Mouse (Mus musculus): Measurements from ENCODE around the gene Atp5l. TPM values are rescaled to one million over a fixed set of nuclear protein-coding genes. Genes with fewer than 3 reads are reported as not detected.
"Not testable (repeated sequence)": the region's sequence is repeated elsewhere in the genome, so short reads cannot be mapped to it uniquely, and the experiment has no call there.

The Atp5l gene
- 490 and 523 TPM in 2 replicates for total RNA-seq (2015)
- 117 and 122 TPM in 2 replicates for total RNA-seq (2017)

DNA sequence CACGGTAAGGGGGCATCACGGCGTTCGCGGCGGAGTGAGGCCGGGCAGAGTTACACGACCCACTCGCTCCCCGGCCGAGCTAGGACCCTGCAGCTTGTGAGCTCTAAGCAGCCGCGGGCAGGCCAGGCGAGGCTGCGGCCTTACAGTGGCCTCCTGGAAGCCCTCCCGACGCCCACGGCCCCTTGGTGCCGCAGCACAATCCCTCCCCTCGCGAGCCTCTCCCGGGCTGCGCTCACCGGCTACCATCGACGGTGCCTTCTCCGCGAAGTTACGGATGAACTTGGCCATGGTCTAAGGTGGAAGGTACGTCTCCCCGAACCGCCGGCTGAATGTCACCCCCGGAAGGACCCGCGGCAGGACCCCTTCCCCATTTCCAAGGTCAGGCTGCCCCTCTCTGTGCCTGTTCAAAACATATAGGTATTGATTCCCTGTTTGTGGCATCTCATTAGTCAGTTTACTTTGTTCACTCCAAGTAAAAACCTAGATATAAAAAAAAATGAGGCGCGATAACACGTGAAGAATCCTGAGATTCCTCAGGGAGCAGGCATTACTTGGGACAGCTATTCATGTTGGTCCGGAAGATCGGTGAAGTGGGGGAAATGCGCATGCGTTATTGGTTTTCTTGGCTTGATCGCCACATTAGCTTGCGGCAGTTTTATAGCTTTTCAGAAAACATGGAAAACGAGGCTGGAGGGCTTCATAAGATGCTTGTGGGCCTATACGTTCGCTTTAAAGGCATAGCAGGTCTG lies at the start of gene Atp5l:
Gene Atp5l (minus strand): TSS at position 369 of the 749 bp plus-strand sequence.
- ATAC-seq (ENCODE audit: poor library complexity, severe bottlenecking) = peak; percentile 89

DNA sequence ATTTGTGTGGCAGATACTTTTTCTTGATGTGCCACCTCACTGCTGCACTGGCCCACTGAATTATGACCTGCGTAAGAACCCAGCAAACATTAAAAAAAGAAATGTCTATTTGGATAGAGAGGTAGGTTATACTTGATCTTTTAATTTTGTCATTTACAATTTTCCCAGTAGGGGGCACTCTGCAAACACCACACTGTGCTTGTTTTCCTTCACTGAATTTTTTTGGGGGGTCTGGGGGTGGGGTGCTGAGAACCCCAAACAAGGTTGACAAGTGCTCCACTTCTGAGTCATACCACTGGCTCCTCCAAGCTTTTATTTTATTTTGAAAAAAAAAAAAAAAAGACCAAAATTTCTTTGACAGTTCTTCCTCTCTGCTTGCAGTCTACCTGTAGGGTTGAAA lies 48.9 kb upstream of the Atp5l start:
- ATAC-seq (ENCODE audit: poor library complexity, severe bottlenecking) = no peak

DNA sequence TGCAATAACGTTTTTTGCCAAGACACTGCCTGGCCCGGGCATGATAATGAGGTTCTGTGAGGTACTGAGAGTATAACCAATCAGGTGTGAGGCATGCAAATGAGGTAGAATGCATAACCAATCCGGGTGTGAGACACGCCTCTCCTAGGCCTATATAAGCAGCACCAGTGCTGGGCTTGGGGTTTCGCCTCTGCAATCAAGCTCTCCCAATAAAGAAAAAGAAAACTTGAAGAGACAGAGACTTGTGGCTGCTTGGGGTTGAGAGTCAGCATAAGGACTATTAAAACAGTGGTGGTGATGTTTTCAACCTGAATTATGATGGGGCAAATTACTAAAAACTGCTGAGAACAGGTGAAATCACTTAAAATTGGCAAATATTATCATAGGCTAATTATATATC lies 47.2 kb upstream of the Atp5l start:
- not testable (repeated sequence) for ATAC-seq (ENCODE audit: poor library complexity, severe bottlenecking)

DNA sequence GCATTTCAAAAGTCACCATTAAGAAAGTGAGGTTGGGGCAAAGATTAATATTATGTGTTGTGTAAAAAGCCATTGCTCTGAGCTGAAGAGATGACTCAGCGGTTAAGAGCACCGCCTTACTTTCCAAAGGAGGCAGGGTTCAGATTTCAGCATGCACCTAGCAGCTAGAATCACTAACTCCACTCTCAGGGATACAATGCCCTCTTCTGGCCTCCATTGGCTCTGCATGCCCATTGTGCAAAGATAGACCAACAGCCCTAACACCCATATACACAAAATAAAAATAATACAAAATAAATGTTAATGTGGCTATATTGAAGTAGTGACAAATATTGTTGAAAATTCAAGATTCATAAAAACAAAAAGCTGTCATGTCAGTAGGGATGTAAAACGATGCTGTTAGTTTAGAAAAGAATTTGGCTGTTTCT lies 46.3 kb upstream of the Atp5l start:
- peak; percentile 77 for ATAC-seq (ENCODE audit: poor library complexity, severe bottlenecking)

DNA sequence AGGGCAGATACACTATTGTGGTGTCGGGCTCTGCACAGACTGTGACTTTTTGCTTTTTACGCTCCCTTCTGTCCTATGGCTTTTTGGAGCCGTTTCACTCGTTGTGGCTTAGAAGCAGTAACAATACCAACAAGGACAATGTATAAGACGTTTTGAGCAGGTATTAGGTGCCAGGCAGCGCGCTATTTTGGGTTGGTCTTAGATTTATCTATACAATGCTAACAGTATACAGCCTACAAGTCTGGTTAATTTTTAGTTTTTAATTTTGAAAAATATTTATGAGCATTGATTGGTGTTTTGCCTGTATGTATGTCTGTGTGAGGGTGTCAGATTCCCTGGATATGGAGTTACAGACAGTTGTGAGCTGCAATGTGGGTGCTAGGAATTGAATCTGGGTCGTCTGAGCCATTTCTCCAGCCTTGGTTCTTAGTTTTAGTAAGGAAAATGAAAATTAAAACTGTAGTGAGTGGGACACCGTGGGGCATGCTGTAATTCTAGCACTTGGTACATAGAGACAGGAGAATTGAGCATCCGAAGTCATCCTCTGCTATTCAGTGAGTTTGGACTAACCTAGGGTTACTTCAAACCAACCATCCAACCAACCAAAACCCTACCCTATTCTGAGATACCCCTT lies 45.4 kb upstream of the Atp5l start:
- no peak for ATAC-seq (ENCODE audit: poor library complexity, severe bottlenecking)

DNA sequence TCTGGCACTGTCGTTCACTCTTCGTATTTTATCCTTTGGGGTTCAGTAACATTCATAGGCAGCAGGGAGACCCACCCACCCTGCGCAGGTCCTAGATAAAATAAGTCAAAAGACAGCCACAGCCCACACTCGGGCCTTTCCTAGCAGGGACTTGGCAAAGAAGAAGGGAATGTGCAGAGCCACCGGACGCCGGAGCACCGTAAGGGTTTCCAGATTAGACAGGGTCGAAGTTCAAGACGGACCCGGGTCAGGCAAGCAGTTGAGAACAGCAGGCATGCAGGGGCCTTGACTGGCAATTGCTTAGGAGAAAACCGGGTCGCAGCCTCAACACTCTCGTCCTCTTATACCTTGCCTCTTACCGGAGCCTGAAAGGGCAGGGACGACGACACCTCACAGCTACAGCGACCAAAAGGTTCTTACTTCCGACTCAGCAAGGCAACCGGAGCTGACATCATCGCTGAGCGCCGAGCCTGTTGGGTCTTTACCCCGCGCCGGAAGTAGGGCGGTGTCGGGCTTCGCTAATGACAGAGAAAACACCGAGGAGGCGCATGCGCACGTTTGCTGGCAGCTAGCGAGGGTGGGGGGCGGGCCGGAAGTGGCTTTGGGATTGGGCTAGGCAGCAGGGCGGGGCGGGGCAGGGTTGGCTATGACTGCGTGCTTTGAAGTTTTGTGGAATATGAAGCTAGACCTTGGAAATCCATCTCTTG lies 44.7 kb upstream of the Atp5l start, which contains the start of gene Ube4a:
Gene Ube4a (minus strand): TSS at position 475 of the 707 bp plus-strand sequence.
- ATAC-seq (ENCODE audit: poor library complexity, severe bottlenecking) = peak; percentile 96

DNA sequence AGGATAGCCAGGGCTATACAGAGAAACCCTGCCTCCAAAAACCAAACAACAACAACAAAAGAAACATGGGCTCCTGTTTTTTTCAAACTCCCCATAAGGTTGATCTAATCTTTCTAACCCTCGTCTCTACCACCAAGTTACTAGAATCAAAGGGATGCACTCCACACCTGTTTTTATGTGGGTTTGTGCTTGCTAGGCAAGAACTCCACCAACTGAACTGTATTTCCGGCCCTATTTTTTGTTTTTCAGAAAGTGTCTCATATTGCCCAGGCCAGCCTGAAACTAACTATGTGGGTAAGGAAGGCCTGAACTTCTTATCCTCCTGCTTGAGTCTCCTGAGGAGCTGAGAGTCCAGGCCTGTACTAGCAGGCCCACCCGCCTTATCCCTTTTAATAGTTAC lies 33.9 kb upstream of the Atp5l start:
- ATAC-seq (ENCODE audit: poor library complexity, severe bottlenecking) = no peak

DNA sequence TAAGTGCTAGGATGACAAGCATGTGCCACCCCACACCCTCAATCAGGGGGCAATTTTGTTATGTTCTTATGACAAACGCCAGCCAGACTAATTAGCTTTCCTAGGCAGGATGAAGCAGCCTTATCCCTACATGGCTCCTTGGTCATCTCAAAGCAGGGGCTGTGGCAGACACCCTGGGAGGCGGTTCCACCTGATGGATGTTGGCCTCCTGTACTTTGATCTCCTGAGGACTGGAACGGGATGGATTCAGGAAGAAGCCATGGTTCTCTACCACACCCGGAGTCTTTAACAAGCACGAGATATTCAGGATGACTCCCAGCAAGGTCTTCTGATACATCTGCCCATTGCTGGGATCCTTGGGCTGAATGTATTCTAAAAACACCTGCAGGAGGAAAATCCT lies 27.3 kb upstream of the Atp5l start:
- no peak for ATAC-seq (ENCODE audit: poor library complexity, severe bottlenecking)

DNA sequence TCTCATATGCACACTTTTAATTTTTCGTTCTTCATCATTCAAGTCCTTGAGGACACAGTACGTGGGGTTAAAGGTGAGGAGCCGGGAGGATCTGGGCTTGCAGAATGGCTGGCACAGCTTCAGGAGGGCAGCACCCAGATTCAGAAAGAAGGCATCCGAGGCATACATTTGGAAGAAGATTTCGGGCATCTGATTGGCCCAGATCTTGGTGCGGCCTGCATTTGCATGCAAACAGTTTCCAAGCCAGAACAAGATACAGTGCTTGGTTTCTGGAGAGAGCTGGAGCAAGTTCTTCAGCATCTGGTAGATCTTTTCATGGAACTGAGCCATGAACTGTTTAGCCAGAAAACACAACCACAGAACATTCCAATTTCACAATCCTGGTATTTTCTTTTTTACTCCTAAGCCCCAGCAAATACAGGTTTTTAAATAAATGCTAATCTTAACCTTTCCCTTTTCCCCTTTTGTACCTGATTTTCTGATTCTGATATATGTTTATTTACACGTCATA lies 25.7 kb upstream of the Atp5l start:
- no peak for ATAC-seq (ENCODE audit: poor library complexity, severe bottlenecking)

DNA sequence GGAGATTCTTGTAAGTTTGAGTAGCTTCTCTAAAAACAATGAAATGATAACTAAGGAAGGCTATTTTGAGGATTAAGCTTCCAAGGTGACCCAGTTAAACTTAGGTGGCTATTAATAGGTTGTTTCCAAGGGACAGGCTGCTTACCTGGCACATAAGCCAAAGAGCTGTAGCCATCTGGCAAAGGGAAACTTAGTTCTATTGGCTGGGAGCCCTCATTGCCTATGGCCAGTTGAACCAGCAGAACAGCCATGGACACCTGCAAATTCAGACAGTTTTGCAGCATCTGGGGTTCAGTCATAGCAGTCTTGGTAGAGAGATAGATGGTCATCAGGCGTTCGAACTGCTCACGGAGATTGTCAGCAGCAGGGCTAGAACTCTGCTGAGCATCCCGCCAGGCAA lies 21.9 kb upstream of the Atp5l start:
- no peak for ATAC-seq (ENCODE audit: poor library complexity, severe bottlenecking)

DNA sequence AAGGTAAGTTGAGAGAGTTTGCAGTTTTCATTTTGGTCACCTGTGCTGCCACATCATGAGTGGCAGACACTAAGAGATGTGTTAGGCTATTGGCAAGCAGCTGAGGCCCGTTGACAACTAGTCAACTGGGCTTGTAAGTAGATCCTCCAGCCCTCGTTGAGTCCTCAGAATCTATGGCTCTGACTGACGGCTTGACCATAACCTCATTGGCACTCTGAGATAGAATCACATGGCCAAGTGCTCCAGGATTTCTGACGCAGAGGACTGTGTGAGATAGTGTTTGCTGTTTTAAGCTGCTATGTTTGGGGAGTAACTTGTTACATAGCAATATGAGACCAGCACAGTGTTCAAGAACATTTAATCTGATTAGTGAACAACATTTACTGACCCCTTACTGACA lies 21.2 kb upstream of the Atp5l start:
- no peak for ATAC-seq (ENCODE audit: poor library complexity, severe bottlenecking)

DNA sequence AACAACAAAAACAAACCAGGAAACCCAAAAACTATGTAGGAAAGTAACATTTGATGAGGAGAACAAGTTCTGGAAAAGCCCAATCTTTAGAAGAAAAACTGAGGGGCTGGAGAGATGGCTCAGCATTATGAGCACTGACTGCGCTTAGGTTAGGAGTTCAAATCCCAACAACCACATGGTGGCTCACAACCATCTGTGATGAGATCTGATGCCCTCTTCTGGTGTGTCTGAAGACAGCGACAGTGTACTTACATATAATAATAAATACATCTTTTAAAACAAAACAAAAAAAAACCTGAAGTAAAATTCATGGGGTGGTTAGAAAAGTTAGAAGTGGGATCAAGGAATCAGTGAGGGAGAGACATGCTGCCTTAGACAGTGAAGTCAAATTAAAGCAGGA lies 1.0 kb upstream of the Atp5l start:
- ATAC-seq (ENCODE audit: poor library complexity, severe bottlenecking) = no peak

DNA sequence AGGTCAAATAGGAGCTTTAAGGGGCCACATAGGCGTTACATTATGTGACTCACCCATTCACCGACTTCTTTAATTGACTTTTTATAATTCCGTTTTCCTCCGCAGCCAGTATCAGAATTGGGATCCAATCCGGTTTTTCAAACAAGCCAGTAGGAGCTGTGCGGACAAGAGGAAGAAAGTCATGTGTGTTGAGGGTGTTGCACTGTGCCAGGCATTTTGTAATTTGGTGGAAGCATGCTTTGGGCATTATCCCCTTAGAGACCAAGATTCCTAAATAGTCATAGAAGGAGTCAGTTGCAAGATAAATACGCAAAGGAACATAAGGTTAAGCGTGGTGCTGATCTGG lies 554 bp upstream of the Atp5l start:
- ATAC-seq (ENCODE audit: poor library complexity, severe bottlenecking) = peak; percentile 41

DNA sequence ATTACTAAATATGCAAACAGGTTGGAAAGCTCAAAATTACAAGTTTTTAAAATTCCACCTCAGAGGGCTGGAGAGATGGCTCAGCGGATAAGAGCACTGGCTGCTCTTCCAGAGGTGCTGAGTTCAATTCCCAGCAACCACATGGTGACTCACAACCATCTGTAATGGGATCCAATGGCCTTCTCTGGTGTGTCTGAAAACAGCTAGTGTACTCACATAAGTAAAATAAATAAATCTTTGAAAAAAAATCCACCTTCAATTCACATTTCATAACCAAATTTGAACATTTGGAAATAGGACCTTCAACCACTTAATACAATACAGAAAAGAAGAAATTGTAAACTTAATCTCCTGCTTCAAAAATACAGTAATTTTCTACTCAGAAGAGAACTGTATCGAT lies 936 bp downstream of the Atp5l start:
- ATAC-seq (ENCODE audit: poor library complexity, severe bottlenecking) = no peak

DNA sequence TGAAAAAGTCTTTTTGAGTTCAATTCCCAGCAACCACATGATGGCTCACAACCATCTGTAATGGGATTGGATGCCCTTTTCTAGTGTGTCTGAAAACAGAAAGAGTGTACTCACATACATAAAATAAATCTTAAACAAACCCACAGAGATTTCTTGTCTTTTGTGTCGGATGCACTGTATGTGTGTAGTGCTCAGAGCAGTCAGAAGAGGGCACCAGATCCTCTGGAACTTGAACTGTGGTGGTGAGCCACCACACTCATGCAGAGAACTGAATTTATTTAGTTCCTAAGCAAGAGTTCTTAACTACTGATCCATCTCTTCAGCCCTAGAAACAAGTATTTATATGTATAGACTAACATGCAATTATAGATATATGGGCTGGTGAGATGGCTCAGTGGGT lies 4.3 kb downstream of the Atp5l start:
- peak; percentile 48 for ATAC-seq (ENCODE audit: poor library complexity, severe bottlenecking)

DNA sequence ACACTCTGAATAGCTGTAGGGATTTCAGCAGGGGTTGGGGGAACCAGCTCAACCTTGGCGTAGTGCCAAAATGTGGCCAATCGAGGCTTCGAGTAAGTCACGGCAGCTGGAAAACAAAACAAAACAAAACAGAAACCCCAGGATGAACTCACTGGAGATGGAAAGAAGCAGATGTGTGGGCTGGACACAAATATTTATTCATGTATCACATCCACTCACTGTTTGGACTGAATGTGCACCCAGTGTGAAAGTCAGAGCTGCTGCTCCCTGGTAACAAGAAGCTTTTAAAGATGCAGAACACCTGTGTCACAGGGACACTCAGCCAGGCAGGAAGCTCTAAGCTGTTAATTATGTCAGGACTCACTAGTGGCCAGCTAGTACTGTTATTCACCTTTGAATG lies 5.8 kb downstream of the Atp5l start:
- no peak for ATAC-seq (ENCODE audit: poor library complexity, severe bottlenecking)

DNA sequence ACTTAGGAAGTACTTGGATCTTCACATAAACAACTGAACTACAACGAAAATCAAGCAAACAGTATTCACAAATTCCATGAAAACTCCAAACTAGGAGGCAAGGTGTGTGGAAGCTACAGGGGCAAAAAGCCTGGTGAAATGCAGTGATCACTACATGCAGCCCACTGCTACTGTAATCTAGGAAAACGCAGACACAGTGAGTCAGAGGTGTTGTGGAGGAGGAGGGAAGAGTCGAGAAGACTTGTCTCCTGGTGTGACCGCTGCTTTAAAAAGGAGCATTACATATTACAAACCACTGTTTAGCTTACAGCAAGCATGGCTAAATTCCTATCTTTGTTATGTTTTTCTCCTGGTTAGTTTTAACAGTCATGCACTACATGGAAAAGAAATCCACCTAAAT lies 9.2 kb downstream of the Atp5l start:
- no peak for ATAC-seq (ENCODE audit: poor library complexity, severe bottlenecking)

DNA sequence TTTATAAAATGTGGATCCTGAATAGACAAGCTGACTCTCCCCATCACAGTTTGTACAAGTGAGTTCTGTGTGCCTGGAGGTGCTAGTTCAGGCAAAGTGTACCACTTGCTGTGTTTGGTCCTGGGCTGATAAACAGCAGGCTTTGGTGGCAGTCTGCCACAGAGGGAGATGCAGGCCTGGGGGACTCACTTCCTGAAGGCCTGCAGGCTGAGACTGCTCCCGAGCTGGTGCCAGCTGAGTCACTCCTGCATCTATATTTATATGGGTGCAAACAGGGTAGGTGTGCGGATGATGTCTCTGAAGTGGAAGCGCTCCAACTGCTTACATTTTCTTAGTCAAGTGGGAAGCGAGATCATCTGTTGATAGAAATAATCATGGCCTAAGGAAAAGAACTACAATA lies 14.9 kb downstream of the Atp5l start:
- ATAC-seq (ENCODE audit: poor library complexity, severe bottlenecking) = no peak; the same call in 1 of the 2 replicates

DNA sequence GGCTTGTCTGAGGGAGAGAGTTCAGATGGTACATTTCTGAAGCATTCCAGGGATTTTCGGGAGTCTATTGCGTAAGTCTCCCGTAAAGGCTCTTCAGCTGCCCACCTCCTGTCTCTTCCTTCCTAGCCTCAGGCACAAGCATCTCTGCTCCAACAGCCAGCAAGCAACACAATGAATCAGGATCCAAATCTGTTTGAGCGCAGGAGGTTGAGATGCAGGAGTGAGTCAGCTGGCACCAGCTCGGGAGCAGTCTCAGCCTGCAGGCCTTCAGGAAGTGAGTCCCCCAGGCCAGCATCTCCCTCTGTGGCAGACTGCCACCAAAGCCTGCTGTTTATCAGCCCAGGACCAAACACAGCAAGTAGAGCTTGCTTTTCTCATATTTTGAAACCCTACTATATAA lies 15.6 kb downstream of the Atp5l start:
- no peak for ATAC-seq (ENCODE audit: poor library complexity, severe bottlenecking)

DNA sequence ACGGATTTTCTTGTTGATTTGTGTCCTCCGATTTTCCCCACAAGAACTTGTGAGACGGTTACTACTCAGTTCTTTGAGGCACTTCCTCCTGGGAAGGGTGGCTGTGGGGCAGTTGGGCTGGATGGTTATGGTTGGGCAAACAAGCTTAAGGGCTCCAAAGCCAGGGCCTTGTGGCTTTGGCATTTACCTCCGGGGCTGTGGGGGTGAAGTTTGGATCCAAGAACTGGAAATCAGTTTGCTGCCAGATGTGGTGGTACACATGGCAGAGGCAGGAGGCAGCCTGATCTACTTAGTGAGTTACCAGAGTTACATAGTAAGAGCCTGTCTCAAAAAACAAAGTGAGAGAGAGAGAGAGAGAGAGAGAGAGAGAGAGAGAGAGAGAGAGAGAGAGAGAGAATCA lies 16.7 kb downstream of the Atp5l start:
- no peak for ATAC-seq (ENCODE audit: poor library complexity, severe bottlenecking)

DNA sequence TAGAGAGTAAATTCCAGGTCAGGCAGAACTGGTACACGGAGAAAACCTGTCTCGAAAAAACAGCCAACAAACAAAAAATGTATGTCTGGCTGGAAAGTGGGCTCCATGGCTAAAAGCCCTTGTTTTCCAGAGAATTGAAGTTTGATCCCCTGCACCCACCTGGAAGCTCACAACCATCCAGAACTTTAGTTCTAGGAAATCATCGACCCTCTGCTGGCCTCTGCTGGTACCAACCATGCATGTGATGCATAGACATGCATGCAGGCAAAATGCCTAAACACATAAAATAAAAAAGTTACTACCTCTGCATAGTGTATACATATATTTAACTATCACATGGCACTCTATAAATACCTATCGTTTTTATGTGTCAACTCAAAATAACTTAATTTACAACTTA lies 20.1 kb downstream of the Atp5l start:
- no peak for ATAC-seq (ENCODE audit: poor library complexity, severe bottlenecking)

DNA sequence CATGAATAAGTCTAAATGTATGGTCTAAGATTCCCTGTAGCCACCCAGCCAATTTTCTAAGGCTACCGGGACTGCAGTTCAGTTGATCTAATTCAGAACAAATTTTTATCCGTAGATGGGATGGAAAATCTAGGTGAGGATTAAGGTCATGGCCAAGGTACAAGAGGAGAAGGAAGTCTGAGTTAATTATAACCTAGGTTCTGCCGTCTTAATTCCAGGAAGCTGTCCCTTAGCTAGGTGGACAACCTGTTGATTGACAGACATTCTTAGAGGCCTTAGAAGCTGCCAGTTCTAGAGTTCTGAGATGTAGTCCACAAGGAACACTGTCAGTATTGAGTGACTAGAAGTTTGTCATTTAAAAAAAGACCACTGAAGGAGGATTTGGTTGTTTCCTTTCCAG lies 20.8 kb downstream of the Atp5l start:
- ATAC-seq (ENCODE audit: poor library complexity, severe bottlenecking) = no peak

Measured in megakaryocyte, adult 5-6 weeks (primary cell).